Mouse (Mus musculus) mouse trophoblast stem cell (cell line): ENCODE data around the gene Tmem135.

Source experiments
- in situ Hi-C, 2 experiments: fragments of 300-500 bp; cut with MseI, MboI; formaldehyde crosslinking; loops; 2 replicates in 1 of 2; 3 replicates in 1 of 2; pipeline ENCODE4 v1.15.1; 2025

The Tmem135 gene

GRCm38 (mm10) chr7:89404081-89404733 is at the start of gene Tmem135, which contains the start of gene Fzd4:
Gene Tmem135 (minus strand): TSS chr7:89404222.
Gene Fzd4 (plus strand): TSS chr7:89404355.
- in situ Hi-C loops, result no loop called here

- in situ Hi-C loops, result no loop called here
Measured at GRCm38 (mm10) chr7:89450312-89450711, 46.3 kb upstream of the Tmem135 start.

GRCm38 (mm10) chr7:89445137-89445536 is 41.1 kb upstream of the Tmem135 start:
- in situ Hi-C loops, result no loop called here

GRCm38 (mm10) chr7:89442242-89442641 is 38.2 kb upstream of the Tmem135 start:
- in situ Hi-C loops, result no loop called here

GRCm38 (mm10) chr7:89441291-89441690 is 37.3 kb upstream of the Tmem135 start:
- in situ Hi-C loops, result no loop called here

- in situ Hi-C loops, result no loop called here
Measured at GRCm38 (mm10) chr7:89437589-89437988, 33.6 kb upstream of the Tmem135 start.

GRCm38 (mm10) chr7:89436404-89436803 is 32.4 kb upstream of the Tmem135 start:
- in situ Hi-C loops, result no loop called here

GRCm38 (mm10) chr7:89433893-89434616 is 30.0 kb upstream of the Tmem135 start:
- in situ Hi-C loops, result no loop called here

GRCm38 (mm10) chr7:89433193-89433892 is 29.3 kb upstream of the Tmem135 start:
- in situ Hi-C loops, result no loop called here

- in situ Hi-C loops, result no loop called here
Measured at GRCm38 (mm10) chr7:89431185-89431584, 27.2 kb upstream of the Tmem135 start.

GRCm38 (mm10) chr7:89429326-89429725 is 25.3 kb upstream of the Tmem135 start:
- in situ Hi-C loops, result no loop called here

- in situ Hi-C loops, result no loop called here
Measured at GRCm38 (mm10) chr7:89428804-89429203, 24.8 kb upstream of the Tmem135 start.

GRCm38 (mm10) chr7:89427101-89427500 is 23.1 kb upstream of the Tmem135 start:
- in situ Hi-C loops, result no loop called here

GRCm38 (mm10) chr7:89425803-89426725 is 22.0 kb upstream of the Tmem135 start:
- in situ Hi-C loops, result no loop called here

GRCm38 (mm10) chr7:89424659-89425058 is 20.6 kb upstream of the Tmem135 start:
- in situ Hi-C loops, result no loop called here

- in situ Hi-C loops, result no loop called here
Measured at GRCm38 (mm10) chr7:89423688-89424255, 19.8 kb upstream of the Tmem135 start.

- in situ Hi-C loops, result no loop called here
Measured at GRCm38 (mm10) chr7:89423194-89423593, 19.2 kb upstream of the Tmem135 start.

GRCm38 (mm10) chr7:89422650-89423049 is 18.6 kb upstream of the Tmem135 start:
- in situ Hi-C loops, result no loop called here

GRCm38 (mm10) chr7:89421294-89421693 is 17.3 kb upstream of the Tmem135 start:
- in situ Hi-C loops, result no loop called here

GRCm38 (mm10) chr7:89418917-89419679 is 15.1 kb upstream of the Tmem135 start:
- in situ Hi-C loops, result loop anchor here in 1 of 2 experiments (5.0 kb wide), 1 partner anchor 252 kb away; no protein-coding TSS in a partner anchor
